Comparison of ENCODE assay signal across 9 mouse cellular contexts in the genomic region with DNA sequence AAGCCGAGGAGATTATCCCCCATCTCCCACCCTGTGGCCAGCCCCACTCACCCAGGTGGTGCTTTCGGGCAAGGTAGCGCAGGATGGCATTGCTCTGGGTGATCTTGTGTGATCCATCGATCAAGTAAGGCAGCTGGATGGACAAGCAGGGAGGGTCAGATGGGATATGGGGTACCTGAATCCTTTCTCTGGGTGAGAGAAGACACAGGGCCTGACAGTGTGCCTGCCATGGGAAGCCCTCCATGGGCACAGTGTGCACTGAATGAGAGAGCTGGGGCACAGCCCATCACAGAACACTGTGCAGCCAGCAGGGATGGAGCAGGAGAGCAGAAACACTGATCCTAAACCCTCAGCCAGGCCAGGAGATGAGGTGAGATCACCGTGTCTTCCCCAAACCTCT. TPM values are rescaled to one million over a fixed set of nuclear protein-coding genes. Genes with fewer than 3 reads are reported as not detected.
DNase-seq lines count a peak whose midpoint lies in the region; ATAC-seq and TF ChIP-seq lines count a peak whose summit lies in the region.
"Not testable (repeated sequence)": the region's sequence is repeated elsewhere in the genome, so short reads cannot be mapped to it uniquely, and the experiment has no call there.
"Had no signal": no experiment of that assay in that cellular context is flagged by ENCODE, and none has a peak within 500 bp of the region (broad histone marks: within the 10 kb centered on the region; RNA-seq: fewer than 3 reads in every experiment).

No protein-coding gene starts in this region.

- not testable (repeated sequence) for H3K9me3 ChIP-seq in forebrain, embryonic 12.5 days; heart, embryonic 13.5 days; hindbrain, embryonic 16.5 days (ENCODE audit: control insufficient read depth, low read length); kidney, postnatal 0 days (replicated peaks; ENCODE audit: low read length); liver, embryonic 13.5 days (replicated peaks); midbrain, embryonic 10.5 days (replicated peaks); neural tube, embryonic 14.5 days (ENCODE audit: control insufficient read depth, low read length)

- TF ChIP-seq CTCF in kidney, postnatal 0 days (IDR thresholded peaks at IDR 0.05; ENCODE audit: low read depth): not testable (repeated sequence)

- not testable (repeated sequence) for H3K9ac ChIP-seq in forebrain, embryonic 12.5 days; kidney, postnatal 0 days (ENCODE audit: low read depth, low read length)
- 0 out of 2 replicates have a peak overlapping the region, but pooled peaks have one; percentile 44 for H3K9ac ChIP-seq in heart, embryonic 13.5 days
- peak overlapping the region; percentile 14; the same call in 1 of the 2 replicates for H3K9ac ChIP-seq in hindbrain, embryonic 16.5 days (ENCODE audit: low read depth, low read length)
- peak overlapping the region; percentile 36; the same call in 1 of the 2 replicates for H3K9ac ChIP-seq in liver, embryonic 13.5 days
- 0 out of 2 replicates have a peak overlapping the region, but pooled peaks have one; percentile 11 for H3K9ac ChIP-seq in neural tube, embryonic 14.5 days (replicated peaks; ENCODE audit: low read depth, low read length)

- peaks cover 26% of the 10 kb centered on the region for H3K4me1 ChIP-seq in brown adipose tissue, adult 24 weeks (ENCODE audit: control insufficient read depth, insufficient read depth, insufficient read length, low read length)
- peaks cover 16% of the 10 kb centered on the region for H3K4me1 ChIP-seq in forebrain, embryonic 12.5 days
- peaks cover 39% of the 10 kb centered on the region for H3K4me1 ChIP-seq in heart, embryonic 13.5 days
- peaks cover 10% of the 10 kb centered on the region for H3K4me1 ChIP-seq in hindbrain, embryonic 16.5 days (ENCODE audit: control insufficient read depth, insufficient read depth, low read depth, low read length)
- H3K4me1 ChIP-seq in kidney, postnatal 0 days (replicated peaks; ENCODE audit: insufficient read depth, low read length): peaks cover 17% of the 10 kb centered on the region
- peaks cover 22% of the 10 kb centered on the region for H3K4me1 ChIP-seq in liver, embryonic 13.5 days (replicated peaks)
- peaks cover 26% of the 10 kb centered on the region for H3K4me1 ChIP-seq in midbrain, embryonic 10.5 days
- H3K4me1 ChIP-seq in neural tube, embryonic 14.5 days (ENCODE audit: control insufficient read depth, insufficient read depth, low read length): not testable (repeated sequence)

- peak overlapping the region; percentile 61; the same call in 1 of the 2 replicates for H3K4me3 ChIP-seq in brown adipose tissue, adult 24 weeks (ENCODE audit: insufficient read depth, low read depth, low read length)
- not testable (repeated sequence) for H3K4me3 ChIP-seq in forebrain, embryonic 12.5 days (replicated peaks); heart, embryonic 13.5 days; hindbrain, embryonic 16.5 days (ENCODE audit: low read length); kidney, postnatal 0 days (replicated peaks; ENCODE audit: low read depth, low read length); neural tube, embryonic 14.5 days (ENCODE audit: low read depth, low read length)
- peak overlapping the region; percentile 56 for H3K4me3 ChIP-seq in liver, embryonic 13.5 days (replicated peaks)
- peak overlapping the region; percentile 63 for H3K4me3 ChIP-seq in midbrain, embryonic 10.5 days

- 0 out of 2 replicates have a peak overlapping the region, but pooled peaks have one; percentile 77 for H3K4me2 ChIP-seq in forebrain, embryonic 12.5 days
- peak overlapping the region; percentile 83; the same call in 1 of the 2 replicates for H3K4me2 ChIP-seq in heart, embryonic 13.5 days
- H3K4me2 ChIP-seq in hindbrain, embryonic 16.5 days (ENCODE audit: low read length): peak overlapping the region; percentile 75
- peak overlapping the region; percentile 64; the same call in 1 of the 2 replicates for H3K4me2 ChIP-seq in kidney, postnatal 0 days (ENCODE audit: low read length)
- peak overlapping the region; percentile 72 for H3K4me2 ChIP-seq in liver, embryonic 13.5 days
- H3K4me2 ChIP-seq in neural tube, embryonic 14.5 days (ENCODE audit: low read depth, low read length): peak overlapping the region; percentile 62; the same call in 1 of the 2 replicates

- H3K36me3 ChIP-seq in forebrain, embryonic 12.5 days (replicated peaks); heart, embryonic 13.5 days; hindbrain, embryonic 16.5 days (ENCODE audit: control insufficient read depth, insufficient read depth, low read length); kidney, postnatal 0 days (ENCODE audit: insufficient read depth, low read length); liver, embryonic 13.5 days; midbrain, embryonic 10.5 days; neural tube, embryonic 14.5 days (ENCODE audit: control insufficient read depth, insufficient read depth, low read length): not testable (repeated sequence)

- ATAC-seq in forebrain, embryonic 12.5 days (ENCODE audit: low FRiP score); heart, embryonic 13.5 days (ENCODE audit: extremely low read depth, insufficient number of reproducible peaks, low FRiP score, low TSS enrichment); hindbrain, embryonic 16.5 days; kidney, postnatal 0 days (replicated peaks; ENCODE audit: low FRiP score, low read depth); liver, embryonic 13.5 days (ENCODE audit: low read depth); neural tube, embryonic 14.5 days (ENCODE audit: low read depth): not testable (repeated sequence)

- not testable (repeated sequence) for H3K27ac ChIP-seq in brown adipose tissue, adult 24 weeks (replicated peaks; ENCODE audit: low read depth, low read length); forebrain, embryonic 12.5 days; heart, embryonic 13.5 days (replicated peaks); hindbrain, embryonic 16.5 days (ENCODE audit: low read depth, low read length); kidney, postnatal 0 days; liver, embryonic 13.5 days; midbrain, embryonic 10.5 days (replicated peaks); neural tube, embryonic 14.5 days (ENCODE audit: low read depth, low read length)

- H3K27me3 ChIP-seq in forebrain, embryonic 12.5 days; heart, embryonic 13.5 days (replicated peaks); hindbrain, embryonic 16.5 days (replicated peaks; ENCODE audit: control insufficient read depth, insufficient read depth, low read length); kidney, postnatal 0 days (ENCODE audit: insufficient read depth, low read length); liver, embryonic 13.5 days; midbrain, embryonic 10.5 days (ENCODE audit: low read depth, poor library complexity, severe bottlenecking); neural tube, embryonic 14.5 days (ENCODE audit: control insufficient read depth, insufficient read depth, low read length): not testable (repeated sequence)

- 87% methylated on average over 5 of the region's 5 CpGs for WGBS in forebrain, embryonic 12.5 days
- 84% methylated on average over 5 of the region's 5 CpGs for WGBS in heart, embryonic 13.5 days
- 92% methylated on average over 5 of the region's 5 CpGs for WGBS in hindbrain, embryonic 16.5 days
- WGBS in kidney, postnatal 0 days: 78% methylated on average over 5 of the region's 5 CpGs
- WGBS in liver, embryonic 13.5 days (ENCODE audit: insufficient replicate concordance): 74% methylated on average over 5 of the region's 5 CpGs
- 91% methylated on average over 5 of the region's 5 CpGs for WGBS in midbrain, embryonic 10.5 days
- WGBS in neural tube, embryonic 14.5 days: 90% methylated on average over 5 of the region's 5 CpGs

- not testable (repeated sequence) for DNase-seq in kidney, postnatal 0 days (ENCODE audit: low spot score); liver, embryonic 13.5 days; midbrain, embryonic 10.5 days (ENCODE audit: low spot score)

RNA-seq across cellular contexts. Expression of gene Gstm1, which starts 1.3 kb away (rescaled TPM):
- polyA plus RNA-seq in brown adipose tissue, adult 24 weeks (2012; ENCODE audit: insufficient read depth, insufficient read length, missing spikeins): 393 and 398 TPM in 2 replicates
- polyA plus RNA-seq in forebrain, embryonic 12.5 days (2016; fragmentation: Nextera tagmentation; extraction: Ambion mirVana): 23.7 and 29.7 TPM in 2 replicates
- polyA plus RNA-seq in heart, embryonic 13.5 days (2015; fragmentation: Nextera tagmentation; extraction: Ambion mirVana): 44.3 and 50.5 TPM in 2 replicates
- 169 and 263 TPM in 2 replicates for polyA plus RNA-seq in hindbrain, embryonic 16.5 days (2015; fragmentation: Nextera tagmentation; extraction: Ambion mirVana)
- polyA plus RNA-seq in kidney, postnatal 0 days (2015; fragmentation: Nextera tagmentation; extraction: Ambion mirVana): 177 and 224 TPM in 2 replicates
- 264 and 265 TPM in 2 replicates for polyA plus RNA-seq in liver, embryonic 13.5 days (2015; fragmentation: Nextera tagmentation; extraction: Ambion mirVana)
- polyA plus RNA-seq in midbrain, embryonic 10.5 days (2016; fragmentation: Nextera tagmentation; extraction: Ambion mirVana): 34.1 and 35.0 TPM in 2 replicates
- polyA plus RNA-seq in neural tube, embryonic 14.5 days (2014; fragmentation: Nextera tagmentation; extraction: Ambion mirVana): 123 and 186 TPM in 2 replicates

RNA-seq across cellular contexts. Expression of gene Gstm4, which starts 28.2 kb away (rescaled TPM):
- 17.4 and 30.2 TPM in 2 replicates for polyA plus RNA-seq in brown adipose tissue, adult 24 weeks (2012; ENCODE audit: insufficient read depth, insufficient read length, missing spikeins)
- 11.3 and 12.2 TPM in 2 replicates for polyA plus RNA-seq in forebrain, embryonic 12.5 days (2016; fragmentation: Nextera tagmentation; extraction: Ambion mirVana)
- 15.2 and 16.4 TPM in 2 replicates for polyA plus RNA-seq in heart, embryonic 13.5 days (2015; fragmentation: Nextera tagmentation; extraction: Ambion mirVana)
- 20.1 and 22.9 TPM in 2 replicates for polyA plus RNA-seq in hindbrain, embryonic 16.5 days (2015; fragmentation: Nextera tagmentation; extraction: Ambion mirVana)
- 21.8 and 22.1 TPM in 2 replicates for polyA plus RNA-seq in kidney, postnatal 0 days (2015; fragmentation: Nextera tagmentation; extraction: Ambion mirVana)
- polyA plus RNA-seq in liver, embryonic 13.5 days (2015; fragmentation: Nextera tagmentation; extraction: Ambion mirVana): 17.9 and 19.6 TPM in 2 replicates
- polyA plus RNA-seq in midbrain, embryonic 10.5 days (2016; fragmentation: Nextera tagmentation; extraction: Ambion mirVana): 12.4 and 14.1 TPM in 2 replicates
- polyA plus RNA-seq in neural tube, embryonic 14.5 days (2014; fragmentation: Nextera tagmentation; extraction: Ambion mirVana): 17.7 and 18.6 TPM in 2 replicates

RNA-seq across cellular contexts. Expression of gene Gstm2, which starts 30.2 kb away (rescaled TPM):
- polyA plus RNA-seq in brown adipose tissue, adult 24 weeks (2012; ENCODE audit: insufficient read depth, insufficient read length, missing spikeins): 116 and 122 TPM in 2 replicates
- polyA plus RNA-seq in forebrain, embryonic 12.5 days (2016; fragmentation: Nextera tagmentation; extraction: Ambion mirVana): 7.2 and 9.3 TPM in 2 replicates
- 52.9 and 53.5 TPM in 2 replicates for polyA plus RNA-seq in heart, embryonic 13.5 days (2015; fragmentation: Nextera tagmentation; extraction: Ambion mirVana)
- 11.1 and 11.8 TPM in 2 replicates for polyA plus RNA-seq in hindbrain, embryonic 16.5 days (2015; fragmentation: Nextera tagmentation; extraction: Ambion mirVana)
- polyA plus RNA-seq in kidney, postnatal 0 days (2015; fragmentation: Nextera tagmentation; extraction: Ambion mirVana): 148 and 155 TPM in 2 replicates
- polyA plus RNA-seq in liver, embryonic 13.5 days (2015; fragmentation: Nextera tagmentation; extraction: Ambion mirVana): 5.9 and 6.1 TPM in 2 replicates
- polyA plus RNA-seq in midbrain, embryonic 10.5 days (2016; fragmentation: Nextera tagmentation; extraction: Ambion mirVana): 11.6 and 12.6 TPM in 2 replicates
- polyA plus RNA-seq in neural tube, embryonic 14.5 days (2014; fragmentation: Nextera tagmentation; extraction: Ambion mirVana): 1.2 and 6.6 TPM in 2 replicates
- polyA plus RNA-seq: inflammation-experienced regulatory T-cells, adult 6 months had no signal

RNA-seq across cellular contexts. Expression of gene Gstm3, which starts 47.4 kb away (rescaled TPM):
- not detected in 2 replicates for polyA plus RNA-seq in brown adipose tissue, adult 24 weeks (2012; ENCODE audit: insufficient read depth, insufficient read length, missing spikeins)
- not detected in 2 replicates for polyA plus RNA-seq in forebrain, embryonic 12.5 days (2016; fragmentation: Nextera tagmentation; extraction: Ambion mirVana)
- polyA plus RNA-seq in heart, embryonic 13.5 days (2015; fragmentation: Nextera tagmentation; extraction: Ambion mirVana): 0.50 TPM in 1 of 2 replicates, not detected in the other
- polyA plus RNA-seq in hindbrain, embryonic 16.5 days (2015; fragmentation: Nextera tagmentation; extraction: Ambion mirVana): not detected in 2 replicates
- polyA plus RNA-seq in kidney, postnatal 0 days (2015; fragmentation: Nextera tagmentation; extraction: Ambion mirVana): 0.14 and 0.17 TPM in 2 replicates
- polyA plus RNA-seq in liver, embryonic 13.5 days (2015; fragmentation: Nextera tagmentation; extraction: Ambion mirVana): 11.4 and 11.8 TPM in 2 replicates
- not detected in 2 replicates for polyA plus RNA-seq in midbrain, embryonic 10.5 days (2016; fragmentation: Nextera tagmentation; extraction: Ambion mirVana)
- not detected in 2 replicates for polyA plus RNA-seq in neural tube, embryonic 14.5 days (2014; fragmentation: Nextera tagmentation; extraction: Ambion mirVana)
- polyA plus RNA-seq: inflammation-experienced regulatory T-cells, adult 6 months had no signal
